Mouse (Mus musculus) heart, embryonic 14.5 days (tissue): ENCODE data around the gene Nkx2-3. TPM values are rescaled to one million over a fixed set of nuclear protein-coding genes. Genes with fewer than 3 reads are reported as not detected.

Experiments
- ATAC-seq: fragments of 200-750 bp; cut with Nextera tagmentation; 2 replicates; pipeline ENCODE4 v1.8.0; 2017; ENCODE audit warnings: low read depth, moderate TSS enrichment; ENCODE audit not compliant: insufficient number of reproducible peaks, insufficient read depth, low FRiP score
- H3K27ac ChIP-seq, 2 experiments: fragments of 200-500 bp in 1 of 2; fragments of 300-500 bp in 1 of 2; sonication (generic) in 1 of 2; replicated peaks in 1 of 2; 2 replicates each; pipeline ENCODE4 v1.5.1; 2012 to 2014; ENCODE audit warnings: low read depth in 2 of 2, low read length in 2 of 2, control low read depth in 1 of 2, mild to moderate bottlenecking in 1 of 2, mixed read lengths in 1 of 2; ENCODE audit not compliant: control insufficient read depth in 1 of 2, insufficient read depth in 1 of 2
- H3K27me3 ChIP-seq: fragments of 300-500 bp; sonication (generic); 2 replicates; pipeline ENCODE4 v1.6.1; 2014; ENCODE audit warnings: mild to moderate bottlenecking, low read length, control low read depth; ENCODE audit not compliant: control insufficient read depth, insufficient read depth
- H3K36me3 ChIP-seq: fragments of 300-500 bp; sonication (generic); 2 replicates; pipeline ENCODE4 v1.6.1; 2014; ENCODE audit warnings: mild to moderate bottlenecking, control low read depth, low read length, mixed read lengths; ENCODE audit not compliant: control insufficient read depth, insufficient read depth
- H3K4me1 ChIP-seq, 2 experiments: fragments of 200-500 bp in 1 of 2; fragments of 300-500 bp in 1 of 2; sonication (generic) in 1 of 2; 2 replicates each; pipeline ENCODE4 v1.6.1; 2012 to 2014; ENCODE audit warnings: low read length in 2 of 2, control low read depth in 1 of 2, mixed read lengths in 1 of 2; ENCODE audit not compliant: control insufficient read depth in 2 of 2, insufficient read depth in 2 of 2
- H3K4me2 ChIP-seq: fragments of 300-500 bp; sonication (generic); 2 replicates; pipeline ENCODE4 v1.6.1; 2014; ENCODE audit warnings: mild to moderate bottlenecking, low read length
- H3K4me3 ChIP-seq, 2 experiments: fragments of 200-500 bp in 1 of 2; fragments of 300-500 bp in 1 of 2; sonication (generic) in 1 of 2; 2 replicates each; pipeline ENCODE4 v1.5.1; 2012 to 2014; ENCODE audit warnings: low read length in 2 of 2, mild to moderate bottlenecking in 2 of 2, control low read depth in 1 of 2, low read depth in 1 of 2, moderate library complexity in 1 of 2; ENCODE audit not compliant: control insufficient read depth in 1 of 2, insufficient read depth in 1 of 2
- H3K9ac ChIP-seq: fragments of 300-500 bp; sonication (generic); 2 replicates; pipeline ENCODE4 v1.6.1; 2014; ENCODE audit warnings: mild to moderate bottlenecking, low read length
- H3K9me3 ChIP-seq: fragments of 300-500 bp; sonication (generic); 2 replicates; pipeline ENCODE4 v1.6.1; 2016; ENCODE audit warnings: low read length, control low read depth; ENCODE audit not compliant: control insufficient read depth
- whole genome bisulfite sequencing: fragments of 180-500 bp; shearing (Covaris S2); extraction: QIAGEN DNeasy Blood & Tissue Kit; methylation state at CpG from one replicate; pipeline ENCODE4 v1.1.7; 2014; 5-methylcytosine and 5-hydroxymethylcytosine counted together
- polyA plus RNA-seq: library from polyadenylated mRNA; unstranded; fragments of >200 nt; fragmentation: Nextera tagmentation; extraction: Ambion mirVana; gene quantifications from 2 replicates; pipeline ENCODE4 v1.2.1, GENCODE M21; 2014

Nkx2-3 gene
- polyA plus RNA-seq, 1 experiment from 2014 or later = not detected

DNA sequence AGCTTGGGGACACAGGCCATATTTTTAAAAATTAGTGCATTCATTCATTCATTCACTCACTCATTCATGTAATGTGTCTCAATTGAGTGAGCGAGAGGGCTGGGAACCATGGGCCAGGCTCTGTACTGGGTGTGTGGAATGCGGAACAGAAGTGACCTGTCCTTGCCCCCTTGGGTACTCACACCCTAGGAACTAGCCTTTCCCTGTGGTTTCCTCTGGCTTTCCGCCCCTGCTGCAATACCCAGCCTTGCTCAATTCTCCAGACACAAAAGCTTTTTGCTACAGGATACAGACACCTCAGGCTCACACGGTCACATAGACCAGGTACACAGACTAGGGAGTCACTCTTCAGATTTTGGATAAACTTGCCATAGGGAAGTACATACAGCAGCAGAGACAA lies 36.2 kb downstream of the Nkx2-3 start:
- H3K27ac ChIP-seq = no peak overlapping the region
- H3K9me3 ChIP-seq = no peaks in the 10 kb centered on the region
- H3K36me3 ChIP-seq = no peaks in the 10 kb centered on the region
- H3K9ac ChIP-seq = no peak overlapping the region
- H3K4me3 ChIP-seq = no peak overlapping the region
- H3K4me1 ChIP-seq = no peaks in the 10 kb centered on the region
- peaks cover 13% of the 10 kb centered on the region; the same call in 1 of the 2 replicates for H3K27me3 ChIP-seq
- ATAC-seq = no peak
- H3K4me2 ChIP-seq = no peak overlapping the region
- 83% methylated on average over 4 of the region's 4 CpGs for WGBS

DNA sequence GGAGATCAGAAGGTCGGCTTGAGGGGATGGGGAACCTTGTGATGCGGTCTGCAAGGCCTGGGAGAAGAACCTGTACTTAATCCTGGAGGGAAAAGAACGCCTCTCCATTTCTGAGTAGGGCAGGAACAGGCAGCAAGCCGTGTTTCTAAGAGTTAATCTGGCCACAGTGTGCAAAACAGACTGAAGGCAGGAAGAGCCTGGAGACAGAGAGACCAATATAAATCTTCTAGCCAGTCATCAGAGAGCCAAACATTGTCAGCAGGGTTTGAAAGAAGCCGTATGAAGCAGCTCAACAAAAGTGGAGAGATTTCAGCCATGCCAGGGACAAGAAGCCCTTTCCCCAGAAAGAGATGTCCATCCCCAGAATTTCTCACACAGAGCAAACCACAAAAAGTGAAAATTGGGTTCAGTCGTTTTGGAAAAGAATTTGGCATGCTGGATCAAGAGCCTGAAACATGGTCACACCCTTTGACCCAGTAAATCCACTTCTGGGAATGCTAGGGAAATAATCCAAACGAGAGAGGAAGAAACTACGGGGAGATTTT lies 39.2 kb downstream of the Nkx2-3 start:
- H3K4me1 ChIP-seq = no peaks in the 10 kb centered on the region
- no peak overlapping the region for H3K27ac ChIP-seq
- no peak overlapping the region for H3K9ac ChIP-seq
- H3K9me3 ChIP-seq = no peaks in the 10 kb centered on the region
- no peak for ATAC-seq
- WGBS = 54% methylated on average over 8 of the region's 8 CpGs
- H3K36me3 ChIP-seq = no peaks in the 10 kb centered on the region
- peaks cover 22% of the 10 kb centered on the region for H3K27me3 ChIP-seq
- no peak overlapping the region for H3K4me2 ChIP-seq
- no peak overlapping the region for H3K4me3 ChIP-seq

DNA sequence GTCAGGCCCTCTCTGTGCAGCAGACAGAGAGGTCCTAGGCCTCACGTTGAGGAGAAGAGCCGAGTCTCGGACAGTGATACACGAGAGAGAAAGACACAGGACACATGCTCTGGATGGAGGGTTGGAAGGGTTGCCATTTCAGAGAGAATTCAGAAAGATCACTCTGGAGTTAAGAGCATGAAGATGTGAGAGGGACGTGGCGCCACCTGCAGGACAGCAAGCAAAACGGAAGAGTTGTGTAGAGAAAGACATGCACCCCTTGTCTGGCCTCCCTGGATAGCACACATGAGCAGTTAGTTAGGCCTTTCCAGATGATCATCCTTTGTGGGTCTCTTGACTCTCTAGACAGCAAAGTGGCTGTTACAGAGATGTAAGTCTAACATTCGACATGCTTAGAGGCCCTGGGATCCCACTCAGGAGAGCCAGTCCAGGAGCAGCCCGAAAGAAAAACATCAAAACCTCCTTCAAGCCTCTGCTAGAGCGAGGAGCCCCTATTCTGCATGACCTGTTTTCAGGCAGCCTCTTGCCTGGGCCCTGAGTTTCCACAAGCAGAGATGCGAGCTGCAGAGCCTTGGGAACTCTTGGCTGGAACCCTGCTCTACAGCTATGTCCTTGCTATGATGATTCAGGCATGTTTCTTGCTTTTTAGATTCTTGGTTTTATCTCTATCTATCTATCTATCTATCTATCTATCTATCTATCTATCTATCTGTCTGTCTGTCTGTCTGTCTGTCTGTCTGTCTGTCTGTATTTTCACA lies 43.8 kb downstream of the Nkx2-3 start:
- no peak for ATAC-seq
- no peak overlapping the region for H3K9ac ChIP-seq
- WGBS = 39% methylated on average over 11 of the region's 11 CpGs
- H3K4me3 ChIP-seq = no peak overlapping the region
- no peak overlapping the region for H3K27ac ChIP-seq
- no peaks in the 10 kb centered on the region for H3K36me3 ChIP-seq
- H3K27me3 ChIP-seq = peaks cover 22% of the 10 kb centered on the region
- no peak overlapping the region for H3K4me2 ChIP-seq
- H3K9me3 ChIP-seq = no peaks in the 10 kb centered on the region
- no peaks in the 10 kb centered on the region for H3K4me1 ChIP-seq

DNA sequence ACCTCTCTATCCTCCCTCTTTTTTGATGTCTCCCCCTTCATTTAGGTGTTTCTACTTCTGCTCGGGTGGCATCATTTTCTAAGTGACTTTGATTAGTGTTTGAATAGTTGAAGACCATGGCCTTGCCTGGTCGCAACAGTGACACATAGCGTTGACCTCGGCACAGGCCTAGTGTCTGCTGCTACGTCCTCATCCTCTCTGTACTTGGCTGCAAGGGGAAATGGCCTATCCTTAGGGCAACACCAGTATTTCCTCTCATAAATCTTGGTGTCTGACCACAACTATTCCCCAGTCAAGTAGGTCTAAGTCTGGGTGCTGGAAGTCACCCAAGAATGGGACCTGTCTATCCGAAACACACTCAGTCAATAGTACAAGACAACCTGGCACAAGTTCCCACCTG lies 47.5 kb downstream of the Nkx2-3 start:
- Histone ChIP-seq H3K9ac (no peak overlapping the region), H3K9me3 (no peaks in the 10 kb centered on the region), H3K27ac (no peak overlapping the region), H3K4me3 (no peak overlapping the region), H3K36me3 (peaks cover 19% of the 10 kb centered on the region), H3K4me2 (no peak overlapping the region), H3K4me1 (no peaks in the 10 kb centered on the region; a peak in 1 of 4 replicates), H3K27me3 (no peaks in the 10 kb centered on the region)
- ATAC-seq = no peak
- WGBS = 78% methylated on average over 6 of the region's 6 CpGs

DNA sequence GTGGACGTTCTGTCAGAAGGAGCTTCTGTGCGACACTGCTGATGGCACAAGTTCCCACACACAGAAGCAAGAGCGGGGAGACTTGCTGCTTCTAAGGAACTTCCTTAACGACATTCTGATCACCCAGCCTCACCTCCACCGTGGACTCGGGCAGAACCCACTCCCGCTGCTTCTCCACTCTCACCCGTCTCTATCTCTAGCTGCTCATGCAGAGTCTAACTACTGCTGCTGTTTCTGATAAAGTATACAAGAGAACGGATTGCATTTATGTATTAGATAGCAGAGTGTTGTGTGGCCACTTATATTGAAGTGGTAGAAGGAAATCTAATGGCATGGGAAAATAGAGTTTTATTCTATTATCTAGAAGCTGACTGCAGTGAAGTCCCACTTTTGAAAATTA lies 48.6 kb downstream of the Nkx2-3 start:
- no peaks in the 10 kb centered on the region for H3K9me3 ChIP-seq
- no peaks in the 10 kb centered on the region; a peak in 1 of 4 replicates for H3K4me1 ChIP-seq
- H3K27me3 ChIP-seq = no peaks in the 10 kb centered on the region
- H3K4me2 ChIP-seq = no peak overlapping the region
- H3K4me3 ChIP-seq = no peak overlapping the region
- no peak for ATAC-seq
- no peak overlapping the region for H3K27ac ChIP-seq
- H3K36me3 ChIP-seq = peaks cover 24% of the 10 kb centered on the region
- H3K9ac ChIP-seq = no peak overlapping the region
- WGBS = 75% methylated on average over 9 of the region's 9 CpGs

DNA sequence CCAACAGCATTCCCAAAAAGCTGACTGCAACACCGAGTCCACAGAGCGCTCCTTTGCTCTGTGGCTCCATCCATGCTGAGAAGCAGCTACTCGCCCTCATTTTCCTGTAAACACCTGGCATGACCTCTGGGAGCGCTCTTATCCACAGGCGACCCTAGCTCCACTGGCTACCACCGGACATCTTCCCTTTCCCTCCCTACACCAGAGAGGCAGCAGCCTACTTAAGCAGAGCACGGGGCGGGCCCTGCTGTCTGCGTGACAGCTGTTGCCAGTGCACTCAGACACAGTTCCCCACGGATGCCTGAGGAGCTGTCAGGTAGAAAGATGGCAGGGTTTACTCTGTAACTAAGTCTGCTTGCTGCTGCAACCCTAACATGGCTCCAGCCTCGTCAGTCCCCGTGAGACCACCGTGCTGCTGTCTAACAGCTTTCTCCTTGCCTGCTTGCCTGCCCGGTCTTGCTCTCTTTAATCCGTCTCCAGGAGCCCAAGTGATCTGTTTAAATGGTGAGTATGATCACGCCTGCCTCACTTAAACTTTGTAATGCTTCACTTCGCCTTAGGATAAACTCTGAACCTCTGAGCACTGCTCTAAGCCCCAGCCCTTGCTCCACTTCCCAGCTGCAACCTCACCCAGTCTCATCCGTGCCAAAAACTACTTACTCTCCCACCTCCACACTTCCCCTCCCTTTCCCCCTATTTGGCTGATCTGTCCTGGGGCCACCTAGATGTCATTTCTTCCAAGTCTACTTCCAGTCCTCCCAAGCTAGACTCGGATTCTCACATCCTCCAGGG lies 50.2 kb downstream of the Nkx2-3 start:
- WGBS = 41% methylated on average over 19 of the region's 19 CpGs
- H3K36me3 ChIP-seq = peaks cover 30% of the 10 kb centered on the region

DNA sequence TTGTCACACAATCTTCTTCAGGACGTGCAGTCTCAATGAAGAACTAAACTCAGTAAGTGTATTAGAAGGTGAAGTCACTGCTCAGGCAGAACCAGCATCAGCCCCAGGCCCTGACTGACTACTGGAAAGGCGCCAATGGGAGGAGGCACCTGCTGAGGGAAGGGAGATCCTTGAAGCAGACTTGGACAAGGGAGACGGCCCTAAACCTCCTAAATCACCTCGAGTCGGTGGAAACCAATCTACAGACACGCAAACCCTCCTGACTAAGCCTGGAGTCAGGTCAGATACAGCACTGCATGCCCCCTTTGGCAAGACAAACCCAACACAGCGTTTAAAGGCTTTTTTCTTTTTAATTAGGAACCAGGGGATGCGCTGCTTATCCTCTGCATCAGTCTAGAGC lies 51.3 kb downstream of the Nkx2-3 start:
- WGBS = 79% methylated on average over 8 of the region's 8 CpGs
- Histone ChIP-seq H3K4me3 (no peak overlapping the region), H3K4me2 (no peak overlapping the region), H3K9me3 (no peaks in the 10 kb centered on the region), H3K9ac (no peak overlapping the region), H3K36me3 (peaks cover 30% of the 10 kb centered on the region), H3K27me3 (no peaks in the 10 kb centered on the region), H3K4me1 (peaks cover 0 to 3% of the 10 kb centered on the region in 2 experiments; a peak in 1 of 4 replicates), H3K27ac (no peak overlapping the region)
- ATAC-seq = no peak

More for the DNA sequence above, 50.2 kb downstream of the Nkx2-3 start:
- no peak for ATAC-seq
- Histone ChIP-seq H3K4me3 (no peak overlapping the region), H3K9me3 (no peaks in the 10 kb centered on the region), H3K4me2 (no peak overlapping the region), H3K4me1 (peaks cover 0 to 3% of the 10 kb centered on the region in 2 experiments; a peak in 1 of 4 replicates), H3K27ac (no peak overlapping the region), H3K27me3 (no peaks in the 10 kb centered on the region), H3K9ac (0 out of 2 replicates have a peak overlapping the region, but pooled peaks have one; percentile 16)
